Mouse (Mus musculus): ENCODE measurements around the gene Slc5a3. TPM values are rescaled to one million over a fixed set of nuclear protein-coding genes. Genes with fewer than 3 reads are reported as not detected.

Slc5a3 gene
- polyA plus RNA-seq, 1 experiment from 2014 or later, result 28.5 TPM

DNA sequence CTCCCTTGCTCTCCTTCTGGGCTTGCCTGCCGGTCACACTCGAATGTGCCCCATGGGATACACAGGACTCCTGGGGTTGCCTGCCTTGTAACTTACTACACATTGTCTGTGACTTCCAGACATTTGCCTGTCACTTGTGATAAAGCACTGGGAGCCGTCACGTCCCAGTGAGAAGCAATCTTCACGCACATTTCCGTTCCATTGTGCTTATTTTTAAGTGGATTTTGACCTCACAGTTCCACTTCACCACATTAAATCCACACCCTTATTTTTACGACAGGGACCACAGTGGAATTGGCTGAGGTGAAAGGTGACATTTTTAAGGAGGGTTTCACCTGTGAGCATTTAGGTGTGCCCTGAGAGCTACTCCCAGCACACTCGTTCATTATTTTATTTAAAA is 21.4 kb upstream of the Slc5a3 start:
- H3K36me3 ChIP-seq (ENCODE audit: control insufficient read depth, insufficient read depth, low read length), result no peaks in the 10 kb centered on the region
- no peak overlapping the region for H3K27ac ChIP-seq (ENCODE audit: low read depth, low read length)
- no peaks in the 10 kb centered on the region for H3K4me1 ChIP-seq (ENCODE audit: control insufficient read depth, insufficient read depth, low read length)
- WGBS, result 37% methylated on average over 8 of the region's 8 CpGs
- no peak overlapping the region for H3K4me3 ChIP-seq (ENCODE audit: low read depth, low read length)
- ATAC-seq (ENCODE audit: low read depth), result no peak
- no peak overlapping the region for H3K9ac ChIP-seq (replicated peaks; ENCODE audit: low read depth, low read length)
- H3K4me2 ChIP-seq (ENCODE audit: low read depth, low read length), result no peak overlapping the region
- no peaks in the 10 kb centered on the region for H3K27me3 ChIP-seq (ENCODE audit: control insufficient read depth, insufficient read depth, low read length)
- H3K9me3 ChIP-seq (ENCODE audit: control insufficient read depth, low read length), result no peaks in the 10 kb centered on the region

DNA sequence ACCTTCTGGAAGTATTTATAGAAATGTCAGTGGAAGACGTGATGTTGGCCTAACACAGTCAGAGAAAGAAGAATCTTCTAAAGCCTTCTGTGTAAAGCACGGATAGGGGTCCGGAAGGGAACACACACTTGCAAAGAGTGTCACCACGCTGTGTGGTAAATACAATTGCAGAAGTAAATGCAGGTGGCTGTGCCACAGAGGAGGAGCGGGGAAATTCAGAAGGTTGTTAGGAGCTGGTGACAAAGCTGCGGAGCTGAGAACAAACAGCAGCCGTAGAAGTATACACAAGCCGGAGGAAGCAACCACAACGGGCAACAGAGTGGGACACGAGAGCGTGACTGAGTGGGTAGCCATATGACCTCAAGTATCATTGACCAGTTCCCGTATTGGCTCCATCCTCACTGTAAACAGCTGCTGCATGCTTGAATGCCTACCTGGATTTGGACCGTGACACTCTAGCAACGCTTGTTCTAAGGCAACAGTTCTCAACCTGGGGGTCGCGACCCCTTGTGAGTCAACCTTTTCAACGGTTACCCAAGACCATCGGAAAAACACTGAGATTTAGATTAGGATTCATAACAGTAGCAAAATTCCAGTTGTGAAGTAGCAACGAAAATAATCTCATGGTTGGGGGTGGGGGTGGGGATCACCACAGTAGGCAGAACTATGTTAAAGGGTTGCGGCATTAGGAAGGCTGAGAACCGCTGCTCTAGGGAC is 20.1 kb upstream of the Slc5a3 start:
- Histone ChIP-seq H3K4me3 (ENCODE audit: low read depth, low read length) (no peak overlapping the region), H3K4me1 (ENCODE audit: control insufficient read depth, insufficient read depth, low read length) (no peaks in the 10 kb centered on the region), H3K27me3 (ENCODE audit: control insufficient read depth, insufficient read depth, low read length) (no peaks in the 10 kb centered on the region), H3K36me3 (ENCODE audit: control insufficient read depth, insufficient read depth, low read length) (no peaks in the 10 kb centered on the region), H3K27ac (ENCODE audit: low read depth, low read length) (no peak overlapping the region), H3K4me2 (ENCODE audit: low read depth, low read length) (no peak overlapping the region), H3K9me3 (ENCODE audit: control insufficient read depth, low read length) (no peaks in the 10 kb centered on the region), H3K9ac (replicated peaks; ENCODE audit: low read depth, low read length) (no peak overlapping the region)
- 85% methylated on average over 21 of the region's 21 CpGs for WGBS
- no peak for ATAC-seq (ENCODE audit: low read depth)

DNA sequence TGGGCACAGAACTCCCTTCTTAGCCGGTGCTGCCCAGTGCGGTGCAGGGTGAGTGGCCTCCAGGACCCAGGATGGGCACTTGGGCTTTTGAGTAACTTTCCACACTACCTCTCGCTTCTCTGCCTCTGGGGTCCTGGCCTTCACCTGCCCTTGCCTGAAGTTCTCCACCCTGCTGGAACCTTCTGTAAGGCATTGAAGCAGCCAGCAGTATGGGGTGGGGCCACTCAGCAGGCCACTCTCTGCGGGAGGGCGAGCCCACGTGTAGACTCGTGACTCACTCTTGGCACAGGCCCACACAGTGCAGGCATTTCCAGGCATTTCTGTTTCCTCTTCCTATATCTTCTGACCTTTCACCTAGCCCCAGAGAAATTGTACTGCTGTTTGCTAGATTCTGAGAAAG is 18.7 kb upstream of the Slc5a3 start:
- WGBS, result 84% methylated on average over 7 of the region's 7 CpGs
- H3K4me2 ChIP-seq (ENCODE audit: low read depth, low read length), result no peak overlapping the region
- no peak for ATAC-seq (ENCODE audit: low read depth)
- no peaks in the 10 kb centered on the region for H3K4me1 ChIP-seq (ENCODE audit: control insufficient read depth, insufficient read depth, low read length)
- H3K27ac ChIP-seq (ENCODE audit: low read depth, low read length), result no peak overlapping the region
- H3K27me3 ChIP-seq (ENCODE audit: control insufficient read depth, insufficient read depth, low read length), result no peaks in the 10 kb centered on the region
- H3K4me3 ChIP-seq (ENCODE audit: low read depth, low read length), result no peak overlapping the region
- no peaks in the 10 kb centered on the region for H3K36me3 ChIP-seq (ENCODE audit: control insufficient read depth, insufficient read depth, low read length)
- no peak overlapping the region for H3K9ac ChIP-seq (replicated peaks; ENCODE audit: low read depth, low read length)
- H3K9me3 ChIP-seq (ENCODE audit: control insufficient read depth, low read length), result no peaks in the 10 kb centered on the region

DNA sequence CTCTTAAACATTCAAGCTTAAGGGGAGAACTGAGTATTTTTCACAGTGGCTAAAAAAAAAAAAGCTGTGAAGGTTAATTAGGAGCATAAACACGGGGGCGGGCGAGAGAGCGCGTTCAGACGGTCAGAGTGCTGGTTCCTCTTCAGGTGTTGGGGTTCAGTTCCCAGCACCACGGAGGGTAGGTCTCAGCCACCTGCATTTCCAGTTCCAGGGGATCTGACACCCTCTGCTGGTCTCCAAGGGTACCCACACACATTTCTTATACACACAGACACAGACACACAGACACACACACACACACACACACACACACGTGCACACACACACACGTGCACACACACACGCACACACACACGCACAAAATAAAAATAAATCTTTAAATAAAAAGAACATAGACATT is 18.2 kb upstream of the Slc5a3 start:
- Histone ChIP-seq H3K4me3 (ENCODE audit: low read depth, low read length) (no peak overlapping the region), H3K4me1 (ENCODE audit: control insufficient read depth, insufficient read depth, low read length) (no peaks in the 10 kb centered on the region), H3K4me2 (ENCODE audit: low read depth, low read length) (no peak overlapping the region), H3K9me3 (ENCODE audit: control insufficient read depth, low read length) (no peaks in the 10 kb centered on the region), H3K27ac (ENCODE audit: low read depth, low read length) (no peak overlapping the region), H3K36me3 (ENCODE audit: control insufficient read depth, insufficient read depth, low read length) (no peaks in the 10 kb centered on the region), H3K9ac (replicated peaks; ENCODE audit: low read depth, low read length) (no peak overlapping the region), H3K27me3 (ENCODE audit: control insufficient read depth, insufficient read depth, low read length) (no peaks in the 10 kb centered on the region)
- 97% methylated on average over 11 of the region's 11 CpGs for WGBS
- no peak for ATAC-seq (ENCODE audit: low read depth)

DNA sequence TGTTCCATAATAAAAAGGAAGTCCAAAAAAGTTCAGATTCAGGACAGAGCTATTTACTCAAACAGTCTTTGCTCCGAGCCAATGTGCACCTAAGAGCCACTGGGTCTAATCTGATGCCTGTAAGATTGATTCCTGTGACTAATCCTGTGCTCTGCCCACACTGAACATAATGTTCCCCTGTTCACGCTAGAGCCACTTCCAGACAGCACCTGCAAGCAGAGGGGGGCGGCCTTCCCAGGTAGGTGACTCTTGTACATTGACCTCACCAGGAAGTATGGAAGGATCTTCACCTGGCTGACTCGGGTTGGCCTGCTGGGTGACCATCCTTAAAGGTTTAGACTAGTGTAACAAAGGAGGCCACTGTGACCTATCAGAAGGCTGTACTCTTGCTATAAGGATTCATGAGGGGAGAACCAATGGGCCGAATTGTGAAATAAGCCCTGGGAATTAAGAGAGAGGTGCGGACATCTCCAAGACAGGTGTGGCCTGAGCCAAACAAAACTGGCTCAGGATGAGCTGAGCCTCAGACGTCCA is 6.3 kb upstream of the Slc5a3 start:
- H3K9ac ChIP-seq (replicated peaks; ENCODE audit: low read depth, low read length), result no peak overlapping the region
- no peaks in the 10 kb centered on the region for H3K4me1 ChIP-seq (ENCODE audit: control insufficient read depth, insufficient read depth, low read length)
- H3K27ac ChIP-seq (ENCODE audit: low read depth, low read length), result no peak overlapping the region
- ATAC-seq (ENCODE audit: low read depth), result no peak
- no peaks in the 10 kb centered on the region for H3K27me3 ChIP-seq (ENCODE audit: control insufficient read depth, insufficient read depth, low read length)
- no peak overlapping the region for H3K4me2 ChIP-seq (ENCODE audit: low read depth, low read length)
- 86% methylated on average over 7 of the region's 7 CpGs for WGBS
- no peaks in the 10 kb centered on the region for H3K9me3 ChIP-seq (ENCODE audit: control insufficient read depth, low read length)
- H3K4me3 ChIP-seq (ENCODE audit: low read depth, low read length), result no peak overlapping the region
- H3K36me3 ChIP-seq (ENCODE audit: control insufficient read depth, insufficient read depth, low read length), result no peaks in the 10 kb centered on the region

DNA sequence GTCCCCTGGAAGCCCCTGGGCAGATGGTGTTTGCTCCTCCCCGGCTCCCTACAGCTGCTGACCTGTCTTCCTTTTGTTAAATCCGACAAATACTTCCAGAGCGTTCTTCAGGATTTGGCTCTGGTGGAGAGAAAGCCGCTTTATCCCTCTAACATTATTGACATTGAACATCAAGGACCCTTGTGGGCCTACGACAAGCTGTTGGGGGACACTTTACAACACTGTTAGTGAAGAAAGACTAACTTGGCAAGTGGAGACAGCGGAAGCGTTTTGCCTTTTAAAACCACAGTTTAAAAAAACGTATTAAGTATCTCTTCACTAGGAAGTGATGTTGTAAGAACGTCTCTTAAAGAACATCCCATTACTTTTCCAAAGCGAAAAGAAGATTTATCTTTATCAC is 5.6 kb upstream of the Slc5a3 start:
- Histone ChIP-seq H3K4me3 (ENCODE audit: low read depth, low read length) (no peak overlapping the region), H3K27me3 (ENCODE audit: control insufficient read depth, insufficient read depth, low read length) (no peaks in the 10 kb centered on the region), H3K27ac (ENCODE audit: low read depth, low read length) (no peak overlapping the region), H3K9me3 (ENCODE audit: control insufficient read depth, low read length) (no peaks in the 10 kb centered on the region), H3K4me1 (ENCODE audit: control insufficient read depth, insufficient read depth, low read length) (no peaks in the 10 kb centered on the region), H3K4me2 (ENCODE audit: low read depth, low read length) (no peak overlapping the region), H3K9ac (replicated peaks; ENCODE audit: low read depth, low read length) (no peak overlapping the region), H3K36me3 (ENCODE audit: control insufficient read depth, insufficient read depth, low read length) (no peaks in the 10 kb centered on the region)
- no peak for ATAC-seq (ENCODE audit: low read depth)
- WGBS, result 80% methylated on average over 10 of the region's 10 CpGs

DNA sequence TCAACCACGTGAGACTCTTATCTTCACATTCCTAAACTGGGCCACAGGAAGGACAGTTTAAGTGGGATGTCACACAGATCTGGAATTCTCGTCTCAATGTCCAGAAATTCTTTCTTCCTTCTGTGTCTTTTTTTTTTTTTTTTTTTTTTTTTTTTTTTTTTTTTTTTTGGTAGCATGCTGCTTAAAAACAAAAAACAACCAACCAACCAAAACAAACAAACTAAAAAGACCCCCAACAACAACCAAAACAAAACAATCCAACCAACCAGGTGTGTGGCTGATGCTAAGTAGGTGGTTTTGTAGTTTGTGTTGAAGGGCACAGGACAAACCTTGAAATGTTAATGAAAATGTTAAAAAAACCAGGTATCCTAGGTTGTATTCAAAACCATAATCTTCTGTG is 1.4 kb upstream of the Slc5a3 start:
- no peak overlapping the region for H3K4me3 ChIP-seq (ENCODE audit: low read depth, low read length)
- peaks cover 20% of the 10 kb centered on the region for H3K4me1 ChIP-seq (ENCODE audit: control insufficient read depth, insufficient read depth, low read length)
- no peak overlapping the region for H3K4me2 ChIP-seq (ENCODE audit: low read depth, low read length)
- no peak overlapping the region for H3K9ac ChIP-seq (replicated peaks; ENCODE audit: low read depth, low read length)
- no peak for ATAC-seq (ENCODE audit: low read depth)
- 60% methylated on average over 2 of the region's 2 CpGs for WGBS
- H3K9me3 ChIP-seq (ENCODE audit: control insufficient read depth, low read length), result no peaks in the 10 kb centered on the region
- H3K27ac ChIP-seq (ENCODE audit: low read depth, low read length), result no peak overlapping the region
- H3K36me3 ChIP-seq (ENCODE audit: control insufficient read depth, insufficient read depth, low read length), result no peaks in the 10 kb centered on the region
- no peaks in the 10 kb centered on the region for H3K27me3 ChIP-seq (ENCODE audit: control insufficient read depth, insufficient read depth, low read length)

DNA sequence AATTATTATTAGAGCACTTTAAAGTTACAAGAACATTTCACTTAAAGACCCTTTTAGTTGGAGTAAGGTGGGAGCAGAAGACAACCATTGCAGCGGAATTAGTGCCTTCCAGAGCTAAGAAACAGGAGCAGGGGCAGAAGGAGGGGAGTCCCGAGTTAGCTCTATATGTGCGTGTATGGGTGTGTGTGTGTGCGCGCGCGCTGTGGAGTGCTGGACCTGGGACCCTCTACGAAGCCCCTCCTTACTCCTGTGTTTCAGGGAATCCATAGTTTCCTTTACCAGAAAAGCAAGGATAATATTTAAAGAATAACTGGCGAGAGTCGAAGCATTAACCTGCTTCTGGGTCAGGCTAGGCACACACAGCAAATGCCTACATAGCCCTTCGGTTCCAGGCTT is 668 bp upstream of the Slc5a3 start:
- 3% methylated on average over 11 of the region's 11 CpGs for WGBS
- no peaks in the 10 kb centered on the region for H3K27me3 ChIP-seq (ENCODE audit: control insufficient read depth, insufficient read depth, low read length)
- peak; percentile 72 for ATAC-seq (ENCODE audit: low read depth)
- H3K4me2 ChIP-seq (ENCODE audit: low read depth, low read length), result peak overlapping the region; percentile 90
- H3K4me1 ChIP-seq (ENCODE audit: control insufficient read depth, insufficient read depth, low read length), result peaks cover 20% of the 10 kb centered on the region
- H3K9me3 ChIP-seq (ENCODE audit: control insufficient read depth, low read length), result no peaks in the 10 kb centered on the region
- no peaks in the 10 kb centered on the region for H3K36me3 ChIP-seq (ENCODE audit: control insufficient read depth, insufficient read depth, low read length)
- peak overlapping the region; percentile 58 for H3K27ac ChIP-seq (ENCODE audit: low read depth, low read length)
- H3K4me3 ChIP-seq (ENCODE audit: low read depth, low read length), result peak overlapping the region; percentile 68
- peak overlapping the region; percentile 70 for H3K9ac ChIP-seq (replicated peaks; ENCODE audit: low read depth, low read length)

DNA sequence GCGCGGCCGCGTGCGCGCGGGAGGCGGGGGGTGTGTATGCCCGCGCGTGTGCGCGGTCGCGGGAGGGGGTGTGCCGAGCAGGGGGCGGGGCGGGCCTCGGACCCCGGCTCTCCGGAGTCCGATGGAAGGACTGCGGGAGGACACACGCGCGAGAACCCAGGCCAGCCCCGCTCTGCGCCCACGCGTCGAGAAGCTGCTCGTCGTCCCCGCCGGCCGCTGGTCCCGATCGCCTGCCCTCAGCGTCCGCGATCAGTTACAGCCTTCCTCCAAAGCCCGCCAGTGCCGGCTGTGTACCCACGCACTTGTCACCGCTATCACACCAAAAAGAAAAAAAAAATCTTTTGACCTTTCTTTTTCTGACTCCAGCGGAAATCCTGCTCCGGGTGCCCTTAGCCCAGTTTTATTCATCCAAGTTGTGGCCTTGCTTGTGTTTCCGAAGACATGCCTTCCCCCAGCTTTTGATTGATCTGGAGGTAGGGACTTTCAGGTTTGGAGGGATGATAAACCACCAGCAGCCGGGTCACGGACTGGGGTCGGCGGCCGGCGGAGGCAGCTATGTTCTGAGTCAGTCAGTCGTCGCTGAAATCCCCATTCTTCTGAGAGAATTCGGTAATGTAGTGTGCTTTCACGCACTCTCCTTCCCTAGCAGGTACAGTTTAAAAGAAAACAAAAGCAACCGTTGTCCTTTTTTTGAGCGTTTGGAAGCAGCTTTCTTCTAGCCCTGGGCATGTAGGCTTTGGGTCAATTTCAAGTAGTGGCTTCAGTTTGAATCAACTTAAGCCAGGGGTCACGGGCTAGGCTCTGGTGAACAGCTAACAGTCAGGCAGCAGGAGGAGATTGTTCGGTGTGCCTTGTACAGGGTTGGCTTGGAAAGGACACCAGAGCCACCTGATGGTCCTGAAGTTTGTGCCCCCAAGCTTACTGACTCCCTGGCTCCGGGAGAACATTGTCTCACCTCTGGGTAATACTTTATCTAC is 810 bp downstream of the Slc5a3 start:
- Histone ChIP-seq H3K36me3 (ENCODE audit: control insufficient read depth, insufficient read depth, low read length) (peaks cover 6% of the 10 kb centered on the region; the same call in 1 of the 2 replicates), H3K4me2 (ENCODE audit: low read depth, low read length) (peak overlapping the region; percentile 90), H3K27me3 (ENCODE audit: control insufficient read depth, insufficient read depth, low read length) (no peaks in the 10 kb centered on the region), H3K27ac (ENCODE audit: low read depth, low read length) (peak overlapping the region; percentile 58; the same call in 1 of the 2 replicates), H3K9ac (replicated peaks; ENCODE audit: low read depth, low read length) (peak overlapping the region; percentile 70), H3K4me3 (ENCODE audit: low read depth, low read length) (peak overlapping the region; percentile 68), H3K9me3 (ENCODE audit: control insufficient read depth, low read length) (no peaks in the 10 kb centered on the region), H3K4me1 (ENCODE audit: control insufficient read depth, insufficient read depth, low read length) (peaks cover 20% of the 10 kb centered on the region)
- 2% methylated on average over 39 of the region's 63 CpGs for WGBS
- ATAC-seq (ENCODE audit: low read depth), result peak; percentile 38; the same call in 1 of the 2 replicates

Data from neural tube, embryonic 14.5 days (tissue).